Mouse (Mus musculus): Measurements from ENCODE around the gene Mapk10. TPM values are rescaled to one million over a fixed set of nuclear protein-coding genes. Genes with fewer than 3 reads are reported as not detected.

Mapk10 gene
- 0.01 and 0.02 TPM in 2 replicates for polyA plus RNA-seq (2012; rRNA removed)

GRCm38 (mm10) chr5:103211101-103211848 is at the start of gene Mapk10:
Gene Mapk10 (minus strand): TSS chr5:103211334.

Other genes with a start within 250 kb of the Mapk10 start
- gene Ptpn13, start 213.9 kb upstream of the Mapk10 start, polyA plus RNA-seq (2012; rRNA removed): 1.1 TPM in 2 replicates

Data from liver, embryonic 18 days (tissue).